Mouse (Mus musculus) neural tube, embryonic 11.5 days (tissue): Measurements from ENCODE around the gene Olfr26. TPM values are rescaled to one million over a fixed set of nuclear protein-coding genes. Genes with fewer than 3 reads are reported as not detected.
"Not testable (repeated sequence)": the region's sequence is repeated elsewhere in the genome, so short reads cannot be mapped to it uniquely, and the experiment has no call there.

Experiments used
- ATAC-seq: fragments of 200-750 bp; cut with Nextera tagmentation; 2 replicates; pipeline ENCODE4 v1.8.0; 2017; ENCODE audit warnings: moderate number of reproducible peaks, mild to moderate bottlenecking, moderate TSS enrichment, moderate library complexity; ENCODE audit not compliant: insufficient read depth, low FRiP score, low TSS enrichment
- DNase-seq: peaks from one replicate; pipeline ENCODE4 v3.0.0-alpha.2; 2015; ENCODE audit warnings: low spot score
- H3K27ac ChIP-seq: fragments of 300-500 bp; sonication (generic); 2 replicates; pipeline ENCODE4 v1.5.1; 2014; ENCODE audit warnings: low read depth, mild to moderate bottlenecking, low read length
- H3K27me3 ChIP-seq: fragments of 300-500 bp; sonication (generic); 2 replicates; pipeline ENCODE4 v1.6.1; 2014; ENCODE audit warnings: mild to moderate bottlenecking, low read length, mixed read lengths; ENCODE audit not compliant: control insufficient read depth, insufficient read depth
- H3K36me3 ChIP-seq: fragments of 300-500 bp; sonication (generic); 2 replicates; pipeline ENCODE4 v1.6.1; 2014; ENCODE audit warnings: mild to moderate bottlenecking, low read length, moderate library complexity, mixed read lengths; ENCODE audit not compliant: control insufficient read depth, insufficient read depth
- H3K4me1 ChIP-seq: fragments of 300-500 bp; sonication (generic); 2 replicates; pipeline ENCODE4 v1.6.1; 2014; ENCODE audit warnings: low read length, mixed read lengths; ENCODE audit not compliant: control insufficient read depth, insufficient read depth
- H3K4me2 ChIP-seq: fragments of 300-500 bp; sonication (generic); 2 replicates; pipeline ENCODE4 v1.6.1; 2014; ENCODE audit warnings: low read depth, mild to moderate bottlenecking, moderate library complexity
- H3K4me3 ChIP-seq: fragments of 300-500 bp; sonication (generic); 2 replicates; pipeline ENCODE4 v1.5.1; 2014; ENCODE audit warnings: low read depth, low read length
- H3K9ac ChIP-seq: fragments of 300-500 bp; sonication (generic); 2 replicates; pipeline ENCODE4 v1.6.1; 2014; ENCODE audit warnings: mild to moderate bottlenecking, low read length
- H3K9me3 ChIP-seq: fragments of 300-500 bp; sonication (generic); 2 replicates; pipeline ENCODE4 v1.6.1; 2016; ENCODE audit warnings: low read length; ENCODE audit not compliant: control insufficient read depth
- WGBS: fragments of 180-500 bp; shearing (Covaris S2); extraction: QIAGEN DNeasy Blood & Tissue Kit; methylation state at CpG from one replicate; pipeline ENCODE4 v1.1.7; 2014; 5-methylcytosine and 5-hydroxymethylcytosine counted together
- polyA plus RNA-seq: library from polyadenylated mRNA; unstranded; fragments of >200 nt; fragmentation: Nextera tagmentation; extraction: Ambion mirVana; gene quantifications from 2 replicates; pipeline ENCODE4 v1.2.1, GENCODE M21; 2014

Gene Olfr26
- polyA plus RNA-seq: not detected in 2 replicates

- Histone ChIP-seq H3K36me3 (no peaks in the 10 kb centered on the region), H3K27me3 (no peaks in the 10 kb centered on the region), H3K4me2 (no peak within 1 kb of the TSS), H3K9me3 (no peaks in the 10 kb centered on the region), H3K9ac (no peak within 1 kb of the TSS), H3K27ac (no peak within 1 kb of the TSS), H3K4me3 (no peak within 1 kb of the TSS), H3K4me1 (no peaks in the 10 kb centered on the region)
- no peak for DNase-seq
- no peak for ATAC-seq
These were observed at the start of gene Olfr26 for GRCm38 (mm10) chr9:38854760-38855159. Gene Olfr26, plus strand, starts transcription at chr9:38855060.

DNA sequence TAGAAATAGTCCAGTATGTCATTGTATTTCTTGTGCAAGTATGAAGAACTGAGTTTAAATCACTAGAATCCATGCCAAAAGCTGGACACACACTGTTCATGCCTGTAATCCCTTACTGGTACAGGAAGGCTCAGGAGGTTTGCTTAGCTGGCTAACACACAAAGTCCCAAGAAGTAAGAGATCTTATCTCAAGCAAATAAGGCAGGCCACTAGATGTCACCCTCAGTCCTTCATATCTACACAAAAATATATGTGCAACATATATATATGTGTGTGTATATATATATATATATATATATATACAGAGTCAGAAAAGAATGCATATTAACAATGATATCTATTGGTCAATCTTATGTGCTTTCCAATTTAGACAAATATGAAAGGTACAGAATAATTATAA is 49.2 kb upstream of the Olfr26 start:
- ATAC-seq (no peak), DNase-seq (no peak)
- no peak overlapping the region for H3K27ac ChIP-seq
- H3K9ac ChIP-seq: no peak overlapping the region
- H3K27me3 ChIP-seq: no peaks in the 10 kb centered on the region
- H3K4me1 ChIP-seq: no peaks in the 10 kb centered on the region
- no peak overlapping the region for H3K4me2 ChIP-seq
- H3K4me3 ChIP-seq: no peak overlapping the region
- no peaks in the 10 kb centered on the region for H3K36me3 ChIP-seq
- no peaks in the 10 kb centered on the region for H3K9me3 ChIP-seq

- no peaks in the 10 kb centered on the region for H3K36me3 ChIP-seq
- no peaks in the 10 kb centered on the region for H3K27me3 ChIP-seq
- no peak for DNase-seq
- H3K27ac ChIP-seq: no peak within 1 kb of the TSS
- no peak for ATAC-seq
- no peaks in the 10 kb centered on the region for H3K4me1 ChIP-seq
- H3K4me2 ChIP-seq: no peak within 1 kb of the TSS
- H3K4me3 ChIP-seq: no peak within 1 kb of the TSS
- H3K9me3 ChIP-seq: no peaks in the 10 kb centered on the region
- H3K9ac ChIP-seq: no peak within 1 kb of the TSS
- WGBS: 80% methylated on average over 2 of the region's 2 CpGs
These were observed 40.5 kb upstream of the Olfr26 start, which contains the start of gene Olfr922 for GRCm38 (mm10) chr9:38814314-38814713. Gene Olfr922, plus strand, starts transcription at chr9:38814614.

DNA sequence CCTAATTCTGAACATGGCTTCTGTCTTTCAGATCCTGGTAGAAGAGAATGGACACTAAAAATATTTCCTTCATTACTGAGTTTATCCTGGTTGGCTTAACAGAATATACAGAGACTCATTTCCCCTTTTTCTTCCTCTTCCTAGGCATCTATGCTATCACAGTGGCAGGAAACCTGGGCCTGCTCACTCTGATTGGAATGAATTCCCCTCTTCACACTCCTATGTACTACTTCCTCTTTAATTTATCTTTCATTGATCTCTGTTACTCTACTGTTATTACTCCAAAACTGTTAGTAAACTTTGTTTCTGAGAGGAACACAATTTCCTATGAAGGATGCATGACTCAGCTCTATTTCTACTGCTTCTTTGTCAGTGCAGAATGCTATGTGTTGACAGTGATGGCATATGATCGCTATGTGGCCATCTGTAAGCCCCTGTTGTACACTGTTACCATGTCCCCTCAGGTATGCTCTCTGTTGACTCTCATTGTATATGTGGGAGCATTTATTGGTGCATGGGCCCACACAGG is 39.3 kb upstream of the Olfr26 start:
- Histone ChIP-seq H3K4me1 (no peaks in the 10 kb centered on the region), H3K9ac (no peak overlapping the region), H3K36me3 (no peaks in the 10 kb centered on the region), H3K4me2 (no peak overlapping the region), H3K27ac (no peak overlapping the region), H3K27me3 (no peaks in the 10 kb centered on the region), H3K4me3 (no peak overlapping the region), H3K9me3 (no peaks in the 10 kb centered on the region)
- 85% methylated on average over 1 of the region's 1 CpGs for WGBS
- no peak for ATAC-seq
- no peak for DNase-seq

DNA sequence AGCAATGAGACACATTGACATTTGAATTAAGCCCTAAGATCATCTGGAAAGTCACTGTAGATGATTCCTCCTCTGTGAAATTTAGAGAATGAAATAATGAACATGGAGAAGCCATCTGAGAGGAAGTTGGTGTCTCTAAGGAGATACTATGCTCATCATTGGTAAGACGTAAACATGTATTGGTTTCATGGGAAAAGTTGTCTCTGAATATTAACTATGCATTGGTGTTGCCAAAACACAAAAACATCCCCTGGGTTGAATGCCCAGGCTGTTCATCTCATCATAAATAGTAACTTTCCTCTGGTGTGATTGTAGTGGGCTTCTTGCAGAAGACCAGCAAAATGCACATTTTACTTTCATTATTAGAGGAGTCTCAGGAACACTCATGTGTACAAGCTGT is 28.6 kb upstream of the Olfr26 start, which contains the start of gene Olfr923:
TSS of gene Olfr923 (plus strand) at position 301 of the 400 bp plus-strand sequence.
- 88% methylated on average over 1 of the region's 1 CpGs for WGBS
- Histone ChIP-seq H3K9me3 (no peaks in the 10 kb centered on the region), H3K9ac (no peak within 1 kb of the TSS), H3K27ac (no peak within 1 kb of the TSS), H3K27me3 (no peaks in the 10 kb centered on the region), H3K4me1 (no peaks in the 10 kb centered on the region), H3K4me2 (no peak within 1 kb of the TSS), H3K4me3 (no peak within 1 kb of the TSS), H3K36me3 (no peaks in the 10 kb centered on the region)
- DNase-seq (no peak), ATAC-seq (no peak)

- no peaks in the 10 kb centered on the region for H3K4me1 ChIP-seq
- no peak for ATAC-seq
These were observed 21.8 kb upstream of the Olfr26 start for GRCm38 (mm10) chr9:38833027-38833426.

DNA sequence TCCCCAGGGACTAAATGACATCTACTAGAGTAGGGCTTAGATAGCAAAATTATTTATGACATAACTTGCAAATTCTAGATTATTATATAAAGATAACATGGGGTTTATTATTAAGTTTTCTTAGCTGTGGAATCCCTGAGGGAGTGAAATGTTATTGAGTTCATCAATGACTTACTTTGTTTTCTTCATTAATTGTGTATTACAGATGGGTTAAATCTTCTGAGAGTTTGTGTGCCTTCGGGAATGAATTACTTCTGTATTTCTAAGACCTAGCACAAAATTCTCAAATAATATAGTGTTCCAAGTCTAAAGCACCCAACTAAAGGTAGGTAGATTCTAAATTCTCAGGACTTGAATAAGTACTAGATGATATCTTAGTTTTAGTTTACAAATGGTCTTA is 10.7 kb upstream of the Olfr26 start, which contains the start of gene Olfr924:
TSS of gene Olfr924 (plus strand) at position 301 of the 400 bp plus-strand sequence.
- H3K27me3 ChIP-seq: no peaks in the 10 kb centered on the region
- H3K4me2 ChIP-seq: no peak within 1 kb of the TSS
- no peaks in the 10 kb centered on the region for H3K36me3 ChIP-seq
- WGBS: 86% methylated on average over 1 of the region's 1 CpGs
- no peak within 1 kb of the TSS for H3K4me3 ChIP-seq
- H3K27ac ChIP-seq: no peak within 1 kb of the TSS
- no peaks in the 10 kb centered on the region for H3K9me3 ChIP-seq
- H3K4me1 ChIP-seq: no peaks in the 10 kb centered on the region
- ATAC-seq: no peak
- no peak for DNase-seq
- no peak within 1 kb of the TSS for H3K9ac ChIP-seq

More at GRCm38 (mm10) chr9:38833027-38833426, 21.8 kb upstream of the Olfr26 start:
- H3K27ac ChIP-seq: no peak overlapping the region
- H3K4me2 ChIP-seq: no peak overlapping the region
- 60% methylated on average over 2 of the region's 2 CpGs for WGBS
- no peak overlapping the region for H3K4me3 ChIP-seq
- no peak for DNase-seq
- H3K9me3 ChIP-seq: no peaks in the 10 kb centered on the region
- H3K9ac ChIP-seq: no peak overlapping the region
- H3K36me3 ChIP-seq: no peaks in the 10 kb centered on the region
- no peaks in the 10 kb centered on the region for H3K27me3 ChIP-seq

- H3K9ac ChIP-seq, H3K4me3 ChIP-seq, ATAC-seq, H3K4me1 ChIP-seq, H3K27ac ChIP-seq, H3K9me3 ChIP-seq, H3K4me2 ChIP-seq, H3K27me3 ChIP-seq, DNase-seq, H3K36me3 ChIP-seq: not testable (repeated sequence)
- WGBS: 43% methylated on average over 2 of the region's 2 CpGs
These were observed 20.0 kb downstream of the Olfr26 start for GRCm38 (mm10) chr9:38874880-38875279.

DNA sequence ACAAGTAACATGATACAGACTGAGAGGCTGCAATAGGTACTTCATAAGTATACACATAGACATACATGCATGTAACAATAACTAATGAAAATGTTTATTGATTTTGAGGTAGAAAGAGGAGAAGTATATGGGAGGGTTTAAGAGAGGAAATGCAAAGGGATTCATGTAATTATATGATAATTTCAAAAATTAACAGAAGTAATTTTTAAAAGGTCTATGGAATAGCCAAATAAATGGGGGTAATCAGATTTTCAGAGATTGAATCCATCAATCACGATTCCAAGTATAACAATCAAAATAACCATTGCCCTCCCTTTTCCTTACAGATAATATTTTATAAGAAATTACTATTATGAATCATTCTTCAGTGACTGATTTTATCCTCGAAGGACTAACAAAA is 22.0 kb downstream of the Olfr26 start, which contains the start of gene Olfr926:
TSS of gene Olfr926 (plus strand) at position 301 of the 400 bp plus-strand sequence.
- no peak within 1 kb of the TSS for H3K27ac ChIP-seq
- WGBS: 91% methylated on average over 2 of the region's 2 CpGs
- no peaks in the 10 kb centered on the region for H3K36me3 ChIP-seq
- no peaks in the 10 kb centered on the region for H3K9me3 ChIP-seq
- H3K4me1 ChIP-seq: no peaks in the 10 kb centered on the region
- no peak within 1 kb of the TSS for H3K9ac ChIP-seq
- H3K27me3 ChIP-seq: no peaks in the 10 kb centered on the region
- no peak within 1 kb of the TSS for H3K4me3 ChIP-seq
- ATAC-seq: no peak
- H3K4me2 ChIP-seq: no peak within 1 kb of the TSS
- no peak for DNase-seq
